Mouse (Mus musculus) stomach, embryonic 16.5 days (tissue): ENCODE data around the gene Ndufaf8. TPM values are rescaled to one million over a fixed set of nuclear protein-coding genes. Genes with fewer than 3 reads are reported as not detected.

Source experiments
- microRNA-seq: library from miRNA; unstranded; fragments of <30 nt; microRNA quantifications from one replicate; pipeline ENCODE4, GENCODE M21; 2016
- polyA plus RNA-seq: library from polyadenylated mRNA; unstranded; fragments of >200 nt; fragmentation: Nextera tagmentation; extraction: Ambion mirVana; gene quantifications from 2 replicates; pipeline ENCODE4 v1.2.1, GENCODE M21; 2015

The Ndufaf8 gene
- polyA plus RNA-seq, 1 experiment from 2014 or later: 69.3 TPM

Small RNAs within 50 kb of the gene (microRNA-seq; reads per million reads assigned to microRNA genes)
- not detected for gene Gm25948

Other genes with a start within 250 kb of the Ndufaf8 start
- 80.1 and 82.0 TPM in 2 replicates for gene Chmp6, start 185.5 kb upstream of the Ndufaf8 start, polyA plus RNA-seq
- 41.4 and 52.6 TPM in 2 replicates for gene Baiap2, start 156.2 kb upstream of the Ndufaf8 start, polyA plus RNA-seq
- 1.9 and 3.3 TPM in 2 replicates for gene Aatk, start 51.8 kb upstream of the Ndufaf8 start, polyA plus RNA-seq
- gene Cep131, start 12.1 kb upstream of the Ndufaf8 start, polyA plus RNA-seq: 11.8 and 12.0 TPM in 2 replicates
- gene Tepsin, start 197 bp upstream of the Ndufaf8 start, polyA plus RNA-seq: 19.2 and 21.2 TPM in 2 replicates
- 95.9 and 99.2 TPM in 2 replicates for gene Slc38a10, start 52.4 kb downstream of the Ndufaf8 start, polyA plus RNA-seq
- 4.5 and 5.6 TPM in 2 replicates for gene Bahcc1, start 134.0 kb downstream of the Ndufaf8 start, polyA plus RNA-seq
- 2,700 and 3,060 TPM in 2 replicates for gene Actg1, start 249.6 kb downstream of the Ndufaf8 start, polyA plus RNA-seq